Mouse (Mus musculus): Measurements from ENCODE around the gene Tmprss9.
A peak's percentile ranks its signal among the peaks of the same experiment; 100 is the strongest.

The Tmprss9 gene

GRCm38 (mm10) chr10:80843087-80843930 is 28.3 kb upstream of the Tmprss9 start:
- DNase-seq (ENCODE audit: low read depth, low spot score) = no peak

- DNase-seq (ENCODE audit: low read depth, low spot score) = no peak
Observed at GRCm38 (mm10) chr10:80843931-80844547, 27.6 kb upstream of the Tmprss9 start, which contains the start of gene Lingo3. Gene Lingo3 (minus strand): TSS chr10:80844039.

GRCm38 (mm10) chr10:80845055-80845693 is 26.5 kb upstream of the Tmprss9 start:
- DNase-seq (ENCODE audit: low read depth, low spot score) = no peak

GRCm38 (mm10) chr10:80845732-80846131 is 25.9 kb upstream of the Tmprss9 start:
- no peak for DNase-seq (ENCODE audit: low read depth, low spot score)

- no peak for DNase-seq (ENCODE audit: low read depth, low spot score)
Observed at GRCm38 (mm10) chr10:80848571-80848970, 23.1 kb upstream of the Tmprss9 start.

- DNase-seq (ENCODE audit: low read depth, low spot score) = peak; percentile 92
Observed at GRCm38 (mm10) chr10:80854913-80855748, 16.5 kb upstream of the Tmprss9 start, which contains the start of the genes Lsm7 and Sppl2b. Gene Lsm7 (minus strand): TSS chr10:80855209. Gene Sppl2b (plus strand): TSS chr10:80855275.

- peak; percentile 46 for DNase-seq (ENCODE audit: low read depth, low spot score)
Observed at GRCm38 (mm10) chr10:80855749-80856073, 15.9 kb upstream of the Tmprss9 start.

GRCm38 (mm10) chr10:80856267-80856666 is 15.4 kb upstream of the Tmprss9 start:
- DNase-seq (ENCODE audit: low read depth, low spot score) = no peak

- DNase-seq (ENCODE audit: low read depth, low spot score) = peak; percentile 53
Observed at GRCm38 (mm10) chr10:80856908-80857307, 14.7 kb upstream of the Tmprss9 start.

GRCm38 (mm10) chr10:80857386-80857785 is 14.3 kb upstream of the Tmprss9 start:
- no peak for DNase-seq (ENCODE audit: low read depth, low spot score)

- peak; percentile 64 for DNase-seq (ENCODE audit: low read depth, low spot score)
Observed at GRCm38 (mm10) chr10:80857848-80858247, 13.8 kb upstream of the Tmprss9 start.

GRCm38 (mm10) chr10:80858350-80858935 is 13.2 kb upstream of the Tmprss9 start:
- DNase-seq (ENCODE audit: low read depth, low spot score) = peak; percentile 89

- peak; percentile 43 for DNase-seq (ENCODE audit: low read depth, low spot score)
Observed at GRCm38 (mm10) chr10:80862305-80862704, 9.3 kb upstream of the Tmprss9 start.

GRCm38 (mm10) chr10:80864446-80864845 is 7.2 kb upstream of the Tmprss9 start:
- DNase-seq (ENCODE audit: low read depth, low spot score) = no peak

GRCm38 (mm10) chr10:80870993-80871392 is 655 bp upstream of the Tmprss9 start:
- DNase-seq (ENCODE audit: low read depth, low spot score) = no peak

GRCm38 (mm10) chr10:80874035-80874434 is 2.4 kb downstream of the Tmprss9 start:
- no peak for DNase-seq (ENCODE audit: low read depth, low spot score)

- peak; percentile 69 for DNase-seq (ENCODE audit: low read depth, low spot score)
Observed at GRCm38 (mm10) chr10:80876028-80876427, 4.4 kb downstream of the Tmprss9 start.

- DNase-seq (ENCODE audit: low read depth, low spot score) = no peak
Observed at GRCm38 (mm10) chr10:80876594-80876993, 4.9 kb downstream of the Tmprss9 start.

- peak; percentile 83 for DNase-seq (ENCODE audit: low read depth, low spot score)
Observed at GRCm38 (mm10) chr10:80880131-80880641, 8.5 kb downstream of the Tmprss9 start.

GRCm38 (mm10) chr10:80880901-80881300 is 9.3 kb downstream of the Tmprss9 start:
- DNase-seq (ENCODE audit: low read depth, low spot score) = no peak

- peak; percentile 68 for DNase-seq (ENCODE audit: low read depth, low spot score)
Observed at GRCm38 (mm10) chr10:80881301-80881700, 9.7 kb downstream of the Tmprss9 start.

Data from c-Kit-negative CD71-positive TER-119-positive erythroid progenitor cells, embryonic 14.5 days (primary cell).